Mouse (Mus musculus): ENCODE measurements at regions not wholly inside any gene's neighbourhood (a gene's known extent, or its start where the extent isn't known, plus 50 kb on each side); places are given as distances from the start of the nearest gene placed in this dataset.

GRCm38 (mm10) chr5:64595220-64595619, 208.0 kb upstream of the Klf3 start:
- Histone ChIP-seq H3K4me1 (replicated peaks; ENCODE audit: control insufficient read depth, insufficient read depth, low read length) (0 out of 2 replicates have a peak, but pooled peaks cover 9% of the 10 kb centered on the region), H3K27ac (ENCODE audit: low read depth, low read length) (no peak overlapping the region), H3K27me3 (replicated peaks; ENCODE audit: control insufficient read depth, insufficient read depth, low read length) (no peaks in the 10 kb centered on the region), H3K36me3 (ENCODE audit: control insufficient read depth, insufficient read depth) (no peaks in the 10 kb centered on the region), H3K9me3 (ENCODE audit: control insufficient read depth) (no peaks in the 10 kb centered on the region), H3K4me3 (ENCODE audit: low read depth, low read length) (no peak overlapping the region), H3K4me2 (replicated peaks; ENCODE audit: low read depth) (no peak overlapping the region), H3K9ac (ENCODE audit: low read depth, low read length) (no peak overlapping the region)
- 62% methylated on average over 3 of the region's 3 CpGs for WGBS
- no peak for ATAC-seq
- no peak for TF ChIP-seq CTCF (IDR thresholded peaks at IDR 0.05; ENCODE audit: low read depth)

GRCm38 (mm10) chr5:64595751-64596344, 207.3 kb upstream of the Klf3 start:
- H3K4me3 ChIP-seq (ENCODE audit: low read depth, low read length), result no peak overlapping the region
- 60% methylated on average over 17 of the region's 17 CpGs for WGBS

GRCm38 (mm10) chr5:64597021-64597420, 206.2 kb upstream of the Klf3 start:
- Histone ChIP-seq H3K4me2 (replicated peaks; ENCODE audit: low read depth) (no peak overlapping the region), H3K9ac (ENCODE audit: low read depth, low read length) (no peak overlapping the region), H3K27me3 (replicated peaks; ENCODE audit: control insufficient read depth, insufficient read depth, low read length) (no peaks in the 10 kb centered on the region), H3K27ac (ENCODE audit: low read depth, low read length) (no peak overlapping the region), H3K4me3 (ENCODE audit: low read depth, low read length) (no peak overlapping the region), H3K4me1 (replicated peaks; ENCODE audit: control insufficient read depth, insufficient read depth, low read length) (0 out of 2 replicates have a peak, but pooled peaks cover 12% of the 10 kb centered on the region), H3K9me3 (ENCODE audit: control insufficient read depth) (no peaks in the 10 kb centered on the region), H3K36me3 (ENCODE audit: control insufficient read depth, insufficient read depth) (no peaks in the 10 kb centered on the region)
- no peak for ATAC-seq
- WGBS, result 85% methylated on average over 7 of the region's 7 CpGs
- TF ChIP-seq CTCF (IDR thresholded peaks at IDR 0.05; ENCODE audit: low read depth), result no peak

More at GRCm38 (mm10) chr5:64595751-64596344, 207.3 kb upstream of the Klf3 start:
- no peak for TF ChIP-seq CTCF (IDR thresholded peaks at IDR 0.05; ENCODE audit: low read depth)
- Histone ChIP-seq H3K9me3 (ENCODE audit: control insufficient read depth) (no peaks in the 10 kb centered on the region), H3K9ac (ENCODE audit: low read depth, low read length) (no peak overlapping the region), H3K4me1 (replicated peaks; ENCODE audit: control insufficient read depth, insufficient read depth, low read length) (0 out of 2 replicates have a peak, but pooled peaks cover 12% of the 10 kb centered on the region), H3K27ac (ENCODE audit: low read depth, low read length) (no peak overlapping the region), H3K36me3 (ENCODE audit: control insufficient read depth, insufficient read depth) (no peaks in the 10 kb centered on the region), H3K27me3 (replicated peaks; ENCODE audit: control insufficient read depth, insufficient read depth, low read length) (no peaks in the 10 kb centered on the region), H3K4me2 (replicated peaks; ENCODE audit: low read depth) (no peak overlapping the region)
- ATAC-seq, result no peak

- TF ChIP-seq CTCF (IDR thresholded peaks at IDR 0.05; ENCODE audit: low read depth), result no peak
- H3K4me2 ChIP-seq (replicated peaks; ENCODE audit: low read depth), result no peak overlapping the region
Observed at GRCm38 (mm10) chr5:64597451-64597850, 205.7 kb upstream of the Klf3 start.

GRCm38 (mm10) chr5:64598606-64599005, 204.6 kb upstream of the Klf3 start:
- no peaks in the 10 kb centered on the region for H3K36me3 ChIP-seq (ENCODE audit: control insufficient read depth, insufficient read depth)
- WGBS, result 40% methylated on average over 3 of the region's 3 CpGs
- no peaks in the 10 kb centered on the region for H3K27me3 ChIP-seq (replicated peaks; ENCODE audit: control insufficient read depth, insufficient read depth, low read length)
- H3K4me2 ChIP-seq (replicated peaks; ENCODE audit: low read depth), result no peak overlapping the region
- no peaks in the 10 kb centered on the region for H3K9me3 ChIP-seq (ENCODE audit: control insufficient read depth)
- TF ChIP-seq CTCF (IDR thresholded peaks at IDR 0.05; ENCODE audit: low read depth), result no peak
- H3K27ac ChIP-seq (ENCODE audit: low read depth, low read length), result no peak overlapping the region
- ATAC-seq, result peak; percentile 79
- H3K4me1 ChIP-seq (replicated peaks; ENCODE audit: control insufficient read depth, insufficient read depth, low read length), result 0 out of 2 replicates have a peak, but pooled peaks cover 12% of the 10 kb centered on the region
- no peak overlapping the region for H3K9ac ChIP-seq (ENCODE audit: low read depth, low read length)
- H3K4me3 ChIP-seq (ENCODE audit: low read depth, low read length), result no peak overlapping the region

More at GRCm38 (mm10) chr5:64597451-64597850, 205.7 kb upstream of the Klf3 start:
- 92% methylated on average over 3 of the region's 3 CpGs for WGBS
- H3K4me1 ChIP-seq (replicated peaks; ENCODE audit: control insufficient read depth, insufficient read depth, low read length), result 0 out of 2 replicates have a peak, but pooled peaks cover 12% of the 10 kb centered on the region
- H3K27ac ChIP-seq (ENCODE audit: low read depth, low read length), result no peak overlapping the region
- H3K9me3 ChIP-seq (ENCODE audit: control insufficient read depth), result no peaks in the 10 kb centered on the region
- no peak overlapping the region for H3K9ac ChIP-seq (ENCODE audit: low read depth, low read length)
- H3K27me3 ChIP-seq (replicated peaks; ENCODE audit: control insufficient read depth, insufficient read depth, low read length), result no peaks in the 10 kb centered on the region
- H3K4me3 ChIP-seq (ENCODE audit: low read depth, low read length), result no peak overlapping the region
- no peaks in the 10 kb centered on the region for H3K36me3 ChIP-seq (ENCODE audit: control insufficient read depth, insufficient read depth)
- ATAC-seq, result no peak

- Histone ChIP-seq H3K27me3 (replicated peaks; ENCODE audit: control insufficient read depth, insufficient read depth, low read length) (no peaks in the 10 kb centered on the region), H3K27ac (ENCODE audit: low read depth, low read length) (no peak overlapping the region; the same call in 1 of the 2 replicates), H3K4me3 (ENCODE audit: low read depth, low read length) (no peak overlapping the region), H3K9ac (ENCODE audit: low read depth, low read length) (no peak overlapping the region), H3K4me2 (replicated peaks; ENCODE audit: low read depth) (no peak overlapping the region), H3K36me3 (ENCODE audit: control insufficient read depth, insufficient read depth) (no peaks in the 10 kb centered on the region), H3K9me3 (ENCODE audit: control insufficient read depth) (no peaks in the 10 kb centered on the region), H3K4me1 (replicated peaks; ENCODE audit: control insufficient read depth, insufficient read depth, low read length) (0 out of 2 replicates have a peak, but pooled peaks cover 12% of the 10 kb centered on the region)
- TF ChIP-seq CTCF (IDR thresholded peaks at IDR 0.05; ENCODE audit: low read depth), result no peak
- 43% methylated on average over 3 of the region's 3 CpGs for WGBS
- peak; percentile 29; the same call in 1 of the 2 replicates for ATAC-seq
Observed at GRCm38 (mm10) chr5:64599015-64599414, 204.2 kb upstream of the Klf3 start.

All from intestine, postnatal 0 days (tissue).